Mouse (Mus musculus) layer of hippocampus, adult 2 months (tissue): ENCODE results near the gene Tecpr2. TPM values are rescaled to one million over a fixed set of nuclear protein-coding genes. Genes with fewer than 3 reads are reported as not detected.

Experiments used
- DNase-seq, 2 experiments: peaks; one replicate each; pipeline ENCODE4 v3.0.0; 2022; ENCODE audit warnings: low spot score in 2 of 2
- H3K27ac ChIP-seq: fragments of 200-600 bp; 2 replicates; pipeline ENCODE4 v1.8.1; 2022
- H3K4me3 ChIP-seq: fragments of 200-600 bp; 2 replicates; pipeline ENCODE4 v1.8.1; 2022; ENCODE audit warnings: mild to moderate bottlenecking
- CTCF ChIP-seq: fragments of 200-600 bp; conservative IDR thresholded peaks from 2 replicates; pipeline ENCODE4 v1.8.1; 2022; ENCODE audit warnings: antibody characterized with exemption, mild to moderate bottlenecking, moderate library complexity
- total RNA-seq, 2 experiments: library from RNA; stranded (reverse); gene quantifications; 2 replicates each; pipeline ENCODE4 v1.2.3; 2021

The Tecpr2 gene
- total RNA-seq, 2 experiments from 2014 or later: 39.5 to 42.0 TPM

DNA sequence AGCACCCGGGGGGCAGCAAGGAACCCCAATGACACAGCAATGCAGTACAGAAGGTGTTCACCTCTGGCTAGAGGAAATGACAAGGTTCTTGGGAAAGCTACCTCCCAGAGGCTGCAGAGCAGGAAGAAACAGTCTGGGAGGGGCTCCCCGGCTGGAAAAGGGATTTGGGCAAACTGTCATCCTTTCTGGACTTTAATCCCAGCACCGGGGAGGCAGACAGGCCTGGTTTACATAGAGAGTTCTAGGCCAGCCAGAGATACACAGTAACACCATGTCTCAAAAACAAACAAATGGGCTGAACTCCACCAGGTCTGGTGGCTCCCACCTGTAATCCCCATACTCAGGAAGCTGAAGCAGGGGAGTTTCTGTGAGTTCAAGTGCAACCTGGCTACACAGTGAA is 104.2 kb downstream of the Tecpr2 start:
- H3K27ac ChIP-seq: no peak overlapping the region
- TF ChIP-seq CTCF: no peak
- DNase-seq: no peak
- no peak overlapping the region for H3K4me3 ChIP-seq

DNA sequence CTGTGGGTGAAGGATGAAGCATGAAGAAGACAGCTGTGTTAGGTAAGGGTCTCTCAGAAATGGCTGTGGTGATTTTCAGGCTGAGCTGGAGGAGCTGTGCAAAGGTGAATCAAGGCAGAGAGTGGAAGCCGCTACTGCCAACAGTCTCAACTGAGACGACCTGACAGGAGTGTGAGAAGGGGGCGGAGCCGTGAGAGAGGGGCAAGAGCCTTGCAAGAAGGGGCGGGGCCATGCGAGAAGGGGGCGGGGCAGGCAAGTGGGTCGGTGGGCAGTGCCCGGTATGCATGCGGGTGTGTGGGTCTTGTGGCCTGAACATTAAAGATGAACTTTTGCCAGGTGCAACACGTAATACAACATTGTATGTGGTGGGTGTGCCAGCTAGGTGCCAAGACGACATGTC is 105.6 kb downstream of the Tecpr2 start:
- TF ChIP-seq CTCF: no peak
- no peak overlapping the region for H3K27ac ChIP-seq
- DNase-seq: no peak
- no peak overlapping the region for H3K4me3 ChIP-seq

DNA sequence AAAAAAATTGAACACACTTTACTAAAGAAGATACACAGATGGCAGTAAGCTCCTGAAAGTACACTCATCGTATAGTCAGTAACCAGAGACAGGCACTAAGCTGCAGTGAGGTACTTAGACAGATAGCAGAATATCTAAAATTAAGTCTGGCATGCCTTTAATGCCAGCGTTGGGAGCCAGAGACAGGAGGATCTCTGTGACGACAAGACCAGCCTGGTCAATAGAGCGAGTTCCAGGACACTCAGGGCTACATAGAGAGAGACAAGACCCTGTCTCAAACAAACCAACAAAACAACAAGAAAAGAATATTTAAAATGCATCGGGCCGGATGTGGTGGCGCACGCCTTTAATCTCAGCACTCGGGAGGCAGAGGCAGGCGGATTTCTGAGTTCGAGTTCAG is 109.0 kb downstream of the Tecpr2 start:
- no peak for TF ChIP-seq CTCF
- H3K4me3 ChIP-seq: no peak overlapping the region
- no peak for DNase-seq
- H3K27ac ChIP-seq: no peak overlapping the region

DNA sequence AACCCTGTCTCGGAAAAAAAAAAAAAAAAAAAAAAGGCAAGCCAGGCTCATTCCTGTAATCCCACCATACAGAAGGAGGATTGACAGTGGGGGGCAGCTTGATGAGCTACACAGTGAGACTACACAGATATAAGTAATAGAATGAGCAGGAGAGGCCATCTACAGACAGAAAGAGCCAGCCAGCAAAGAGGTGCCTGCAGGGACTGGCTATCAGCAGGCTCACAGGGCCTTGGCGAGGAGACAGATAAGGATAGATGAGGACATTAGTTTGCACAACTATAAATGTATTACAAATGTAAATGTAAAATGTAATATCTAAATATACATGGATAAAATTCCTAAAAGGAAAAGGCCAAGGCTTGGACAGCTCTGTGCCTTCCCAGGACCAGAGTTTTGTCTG is 110.8 kb downstream of the Tecpr2 start:
- no peak overlapping the region for H3K4me3 ChIP-seq
- no peak for DNase-seq
- TF ChIP-seq CTCF: no peak
- H3K27ac ChIP-seq: no peak overlapping the region

DNA sequence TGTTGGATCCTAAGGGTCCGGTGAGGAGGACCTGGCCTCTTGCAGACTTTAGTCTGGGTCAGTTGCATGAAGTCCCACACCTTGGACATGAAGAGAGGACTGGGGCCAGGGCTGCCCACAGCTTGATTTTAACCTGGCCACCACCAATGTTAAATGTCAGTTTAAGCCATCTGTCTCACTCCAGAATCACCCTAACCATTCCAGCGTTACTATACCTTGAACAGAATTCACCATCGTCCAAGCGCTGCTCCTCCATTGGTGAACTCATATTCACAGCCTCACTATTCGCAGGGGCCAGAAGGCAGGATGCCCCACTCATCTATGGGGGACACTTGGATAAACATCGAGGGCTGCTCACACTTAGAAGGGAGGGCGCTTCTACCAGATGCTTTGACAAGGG is 111.9 kb downstream of the Tecpr2 start:
- TF ChIP-seq CTCF: no peak
- DNase-seq: no peak
- H3K27ac ChIP-seq: no peak overlapping the region
- H3K4me3 ChIP-seq: no peak overlapping the region

DNA sequence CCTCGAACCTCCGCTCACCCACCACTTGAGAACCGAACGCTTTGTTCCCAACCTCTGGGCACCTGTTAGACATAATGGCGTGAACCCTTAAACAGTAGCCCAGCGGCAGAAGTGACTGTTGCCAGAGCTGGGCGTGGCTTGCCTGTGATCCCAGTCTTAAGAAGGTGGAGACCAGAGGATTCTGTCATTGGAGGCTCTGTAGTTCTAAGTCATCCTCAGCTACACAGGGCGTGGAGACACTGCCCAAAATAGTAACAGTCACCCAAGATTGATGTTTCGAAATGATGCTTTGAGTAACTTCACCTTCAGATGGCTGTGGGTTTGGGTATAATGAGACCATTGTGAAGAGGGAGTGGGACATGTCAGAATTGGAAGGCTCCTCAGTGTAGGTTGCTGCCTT is 115.1 kb downstream of the Tecpr2 start:
- no peak for DNase-seq
- H3K4me3 ChIP-seq: no peak overlapping the region
- TF ChIP-seq CTCF: no peak
- H3K27ac ChIP-seq: no peak overlapping the region

DNA sequence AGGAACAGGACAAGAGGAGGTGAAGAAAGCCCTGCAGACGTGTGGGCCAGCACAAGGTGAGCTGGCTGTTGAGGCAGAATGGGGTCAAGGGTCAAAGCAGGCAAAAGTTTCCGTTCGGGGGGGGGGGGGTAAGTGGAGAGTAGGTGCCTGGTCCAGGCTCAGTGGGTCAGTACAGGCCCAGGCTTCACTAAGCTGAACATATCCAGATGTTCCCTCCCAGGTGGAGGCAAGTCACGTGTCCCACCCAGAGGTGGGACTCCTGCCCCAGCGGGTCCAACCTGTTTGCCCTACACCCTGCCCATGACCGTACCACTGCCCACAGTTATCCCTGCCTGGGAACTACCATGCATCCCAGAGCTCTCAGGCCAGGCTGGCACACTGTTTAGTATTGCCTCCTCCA is 116.7 kb downstream of the Tecpr2 start:
- H3K27ac ChIP-seq: no peak overlapping the region
- no peak for TF ChIP-seq CTCF
- DNase-seq: no peak
- no peak overlapping the region for H3K4me3 ChIP-seq

DNA sequence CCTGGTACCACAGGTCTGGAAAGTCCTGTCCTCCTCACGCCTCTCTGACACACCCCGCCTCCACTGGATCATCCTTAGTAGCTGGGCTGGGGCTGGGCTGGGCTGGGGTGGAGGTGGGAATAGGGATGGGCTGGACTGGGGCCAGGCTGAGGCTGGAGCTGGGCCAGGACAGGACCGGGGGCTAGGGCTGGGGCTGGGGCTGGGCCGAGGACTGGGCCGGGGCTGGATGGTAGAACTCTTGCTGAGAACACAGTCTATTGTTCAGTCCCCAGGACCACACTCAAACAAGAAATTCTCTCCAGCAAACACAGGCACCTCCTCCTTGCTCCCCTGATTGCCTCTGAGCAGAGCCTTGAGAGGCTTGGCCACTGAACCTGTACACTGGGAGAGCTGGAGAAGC is 117.3 kb downstream of the Tecpr2 start:
- TF ChIP-seq CTCF: no peak

DNA sequence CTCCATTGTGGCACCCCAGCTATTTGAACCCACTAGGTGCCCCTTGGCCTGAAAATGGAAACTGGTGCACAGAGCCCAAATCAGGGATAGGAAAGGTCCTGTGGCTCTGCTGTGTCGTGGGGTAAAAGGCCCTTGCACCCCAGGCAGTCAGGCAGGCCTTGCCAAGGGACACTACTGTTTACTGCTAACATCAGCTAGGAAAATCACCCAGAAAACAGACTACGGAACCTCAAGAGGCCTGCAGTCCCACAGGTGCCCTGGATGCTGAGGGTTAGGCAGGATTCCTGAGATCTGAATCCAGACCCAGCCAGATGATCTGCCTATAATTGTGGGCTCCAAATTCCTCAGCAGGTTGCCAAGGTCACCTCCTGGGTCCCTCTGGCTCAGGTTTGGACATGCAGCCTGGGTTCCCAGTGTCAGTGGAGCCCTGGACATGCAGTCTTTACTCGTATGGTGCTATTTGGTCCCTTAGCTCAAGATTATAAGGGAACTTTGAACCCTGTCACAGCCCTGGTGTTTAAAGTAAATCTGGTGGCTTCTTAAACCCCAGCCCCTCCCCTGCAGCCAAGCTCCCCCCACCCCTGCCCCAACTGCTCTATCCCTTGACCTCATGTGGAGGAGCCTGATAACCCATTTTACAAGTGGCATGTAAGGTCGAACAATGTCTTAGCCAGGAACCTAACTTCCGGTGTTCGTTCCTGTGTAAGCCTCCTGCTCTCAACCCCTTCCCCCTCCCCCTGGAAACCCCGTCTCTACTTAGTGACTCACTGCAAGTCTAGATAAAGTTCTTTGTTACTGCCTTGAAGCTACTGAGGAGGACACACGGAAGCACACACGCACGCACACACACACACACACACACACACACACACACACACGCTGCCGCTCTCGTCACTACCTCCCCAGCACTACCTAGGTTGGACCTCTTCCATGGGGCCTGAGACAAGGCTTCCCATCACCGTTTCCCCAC is 118.4 kb downstream of the Tecpr2 start:
- Histone ChIP-seq H3K27ac (no peak overlapping the region), H3K4me3 (no peak overlapping the region)
- DNase-seq: no peak
- no peak for TF ChIP-seq CTCF

More for the DNA sequence above, 117.3 kb downstream of the Tecpr2 start:
- H3K4me3 ChIP-seq: no peak overlapping the region
- no peak for DNase-seq
- H3K27ac ChIP-seq: no peak overlapping the region

DNA sequence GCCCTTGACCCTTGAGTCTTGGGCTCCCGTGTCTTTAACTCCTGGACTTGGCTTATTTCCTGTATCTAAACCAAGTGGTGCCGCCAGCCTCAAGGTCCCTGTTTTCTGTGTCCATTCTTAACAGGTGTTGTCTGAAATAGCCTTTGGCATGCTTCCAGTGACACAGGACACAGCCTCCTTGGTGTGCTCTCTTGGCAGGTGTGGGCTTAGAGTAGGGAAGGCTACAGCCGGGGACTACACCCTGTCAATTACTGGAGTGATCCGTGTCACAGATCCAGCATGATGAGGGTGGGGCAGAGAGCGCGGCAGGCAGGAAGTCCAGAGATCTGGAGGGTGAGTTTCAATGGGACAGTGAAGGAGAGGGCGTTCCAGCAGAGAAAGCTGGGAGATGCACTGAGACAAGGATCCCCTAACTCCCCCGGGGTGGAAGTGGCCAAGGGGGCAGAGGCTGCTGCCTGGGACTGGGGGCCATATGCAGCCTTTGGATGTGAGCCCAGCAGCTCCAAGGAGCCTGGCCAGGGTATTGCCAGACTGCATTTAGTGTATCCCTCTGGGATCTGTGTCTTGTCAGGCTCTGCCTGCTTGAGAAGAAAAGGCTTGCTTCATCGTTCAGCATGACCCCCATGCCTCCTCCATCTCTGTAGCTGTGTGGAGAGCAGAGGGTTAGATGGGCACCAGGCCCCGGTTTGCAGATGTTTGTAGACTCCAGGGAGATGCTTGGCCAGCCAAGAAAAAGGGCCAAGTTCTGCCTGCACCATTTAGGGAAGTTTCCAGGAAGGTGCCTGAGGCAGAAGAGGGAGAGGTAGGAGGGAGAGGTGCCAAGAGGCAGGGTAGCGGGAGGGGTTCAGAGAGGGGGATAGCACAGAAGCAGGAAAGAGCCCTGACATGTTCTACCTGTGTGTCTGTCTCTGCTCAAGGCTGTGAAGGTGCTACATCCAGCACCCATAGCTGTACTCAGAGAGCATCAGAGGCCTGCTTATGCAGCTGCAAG is 119.7 kb downstream of the Tecpr2 start:
- H3K4me3 ChIP-seq: no peak overlapping the region
- no peak for DNase-seq
- H3K27ac ChIP-seq: no peak overlapping the region
- TF ChIP-seq CTCF: no peak

DNA sequence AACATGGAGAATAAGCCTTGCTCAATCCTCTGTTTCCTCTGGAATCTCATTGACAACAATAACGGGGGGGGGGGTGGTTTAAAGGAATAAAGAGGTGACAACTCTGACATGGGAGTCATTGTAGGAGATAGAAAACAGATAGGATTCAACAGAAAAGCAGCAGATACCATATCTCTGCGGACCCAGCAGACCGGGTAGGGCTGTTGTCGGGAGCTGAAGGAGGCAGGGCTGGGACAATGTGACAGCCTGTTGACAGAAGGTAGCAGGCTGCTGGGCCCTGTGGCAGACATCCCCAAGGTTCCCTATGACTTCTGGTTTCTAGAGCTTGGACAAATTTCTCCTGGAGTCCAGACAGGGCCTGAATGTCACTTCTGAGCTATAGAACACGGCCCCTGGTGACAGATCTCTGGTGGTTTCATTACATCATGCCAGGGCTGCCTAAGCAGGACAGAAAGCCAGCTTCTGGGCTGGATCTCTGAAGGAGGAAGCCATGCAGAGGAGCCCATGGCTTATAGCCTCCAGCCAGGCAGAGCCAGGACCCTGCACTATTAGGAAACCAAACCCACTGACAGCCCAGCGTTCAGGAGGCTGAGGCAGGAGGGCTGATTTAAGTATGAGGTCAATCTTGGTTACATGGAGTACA is 120.7 kb downstream of the Tecpr2 start:
- no peak overlapping the region for H3K27ac ChIP-seq
- no peak for DNase-seq
- no peak for TF ChIP-seq CTCF
- no peak overlapping the region for H3K4me3 ChIP-seq

DNA sequence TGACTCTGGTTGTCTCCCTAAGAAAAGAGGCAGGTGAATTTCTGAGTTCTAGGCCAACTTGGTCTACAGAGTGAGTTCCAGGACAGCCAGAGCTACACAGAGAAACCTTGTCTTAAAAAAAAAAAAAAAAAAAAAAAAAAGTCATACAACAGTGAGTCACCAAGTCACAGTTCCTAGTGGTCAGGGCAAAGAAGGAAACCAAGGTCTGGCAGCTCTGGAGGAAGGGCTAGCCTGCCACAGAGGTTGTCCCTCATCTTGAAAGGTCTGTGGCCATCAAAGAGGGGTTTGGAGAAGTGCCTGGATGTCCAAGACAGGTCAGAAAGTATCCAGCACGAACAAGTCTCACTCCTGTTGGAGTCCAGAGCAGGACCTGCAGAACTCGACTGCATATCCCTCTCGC is 127.7 kb downstream of the Tecpr2 start:
- TF ChIP-seq CTCF: no peak
- Histone ChIP-seq H3K27ac (no peak overlapping the region), H3K4me3 (no peak overlapping the region)
- DNase-seq: no peak

DNA sequence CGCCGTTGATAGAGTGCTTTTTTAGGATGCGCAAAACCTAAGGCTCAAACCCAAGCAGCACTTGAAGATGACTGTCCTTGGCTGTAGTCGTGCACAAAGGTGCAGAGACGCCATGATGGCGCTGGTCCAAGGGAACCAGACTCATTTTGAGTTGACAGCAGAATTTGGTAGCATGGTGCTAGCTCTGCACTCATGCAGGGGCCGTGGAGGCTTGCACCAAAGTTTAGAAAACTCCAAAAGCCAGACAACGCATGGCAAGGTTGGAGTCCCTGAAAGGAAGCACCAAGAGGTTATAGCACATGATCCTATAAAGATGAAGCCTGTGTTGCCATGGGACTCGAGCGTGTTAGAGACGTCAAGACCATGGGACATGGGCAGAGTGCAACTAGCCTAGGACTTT is 129.0 kb downstream of the Tecpr2 start:
- TF ChIP-seq CTCF: no peak
- H3K27ac ChIP-seq: no peak overlapping the region
- DNase-seq: no peak

More for the DNA sequence above, 129.0 kb downstream of the Tecpr2 start:
- no peak overlapping the region for H3K4me3 ChIP-seq
